Mouse (Mus musculus): ENCODE data around the gene Kcnj1. TPM values are rescaled to one million over a fixed set of nuclear protein-coding genes. Genes with fewer than 3 reads are reported as not detected.

The Kcnj1 gene
- total RNA-seq, 2 experiments from 2014 or later, result not detected

DNA sequence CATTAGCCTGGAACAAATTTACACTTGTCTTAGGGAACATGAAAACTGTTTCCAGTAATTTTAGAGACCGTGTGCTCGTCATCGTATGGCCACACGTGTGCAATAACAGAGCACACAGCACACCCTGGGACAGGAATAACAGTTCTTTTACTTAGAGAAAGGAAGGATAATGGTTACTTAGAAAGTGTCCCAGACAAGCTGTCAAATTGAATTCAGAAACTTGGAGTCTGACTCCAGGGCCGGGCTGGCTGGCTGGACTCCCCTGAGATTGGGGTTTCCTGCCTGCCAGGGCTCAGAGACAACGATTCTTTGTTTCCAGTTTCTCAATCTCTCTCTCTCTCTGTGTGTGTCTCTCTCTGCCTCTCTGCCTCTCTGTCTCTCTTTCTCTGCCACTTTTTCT, 71.5 kb downstream of the Kcnj1 start:
- ATAC-seq (replicated peaks; ENCODE audit: low FRiP score, poor library complexity, severe bottlenecking), result no peak

DNA sequence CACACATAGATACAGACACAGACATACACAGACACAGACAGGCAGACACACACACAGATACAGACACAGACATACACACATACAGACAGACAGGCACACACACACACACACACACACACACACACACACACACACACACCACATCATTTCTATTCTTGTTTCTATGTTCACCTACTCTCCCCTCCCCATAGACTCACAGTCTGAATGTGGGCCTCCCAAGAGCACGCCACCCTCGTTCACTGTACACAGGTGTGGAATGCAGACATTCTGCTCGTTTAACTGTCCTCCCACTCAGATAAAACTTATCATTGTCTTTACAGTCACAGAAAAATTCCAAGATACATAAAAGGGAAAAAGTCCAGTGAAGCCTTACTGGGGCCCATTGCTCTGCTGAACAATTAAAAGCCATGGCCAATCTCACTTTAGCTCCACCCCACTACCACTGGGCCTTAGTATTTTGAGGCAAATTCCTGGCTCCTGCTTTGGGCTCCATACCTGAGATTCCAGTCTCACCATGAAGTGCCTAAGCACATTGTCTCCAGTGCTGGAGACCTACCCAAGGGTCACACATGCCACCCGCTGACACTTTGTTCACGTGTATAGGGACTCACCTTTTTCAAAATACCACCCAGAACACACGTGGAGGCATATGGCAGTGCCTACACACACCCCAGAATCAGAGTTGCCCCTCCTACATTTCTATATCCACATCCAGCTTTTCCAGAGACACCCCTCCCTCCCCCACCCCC, 72.3 kb downstream of the Kcnj1 start:
- ATAC-seq (replicated peaks; ENCODE audit: low FRiP score, poor library complexity, severe bottlenecking), result no peak

DNA sequence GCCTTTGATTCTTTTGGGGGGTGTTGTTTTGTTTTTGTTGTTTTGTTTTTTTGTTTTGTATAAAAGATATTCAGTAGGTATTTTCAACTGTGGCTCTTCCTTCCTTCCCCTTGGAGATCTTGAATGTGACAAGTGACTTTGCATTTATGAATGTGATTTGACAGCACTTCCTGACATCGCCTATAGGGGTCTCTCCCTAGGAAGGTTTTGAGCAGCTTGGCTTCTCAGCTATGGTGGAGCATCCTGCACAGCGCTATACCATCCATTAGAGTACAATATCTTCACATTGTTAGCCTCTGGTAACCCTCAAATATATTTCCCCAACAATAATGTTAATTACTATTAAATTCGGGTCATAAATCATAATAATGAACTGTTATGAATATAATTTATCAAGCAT, 73.5 kb downstream of the Kcnj1 start:
- ATAC-seq (replicated peaks; ENCODE audit: low FRiP score, poor library complexity, severe bottlenecking), result no peak

DNA sequence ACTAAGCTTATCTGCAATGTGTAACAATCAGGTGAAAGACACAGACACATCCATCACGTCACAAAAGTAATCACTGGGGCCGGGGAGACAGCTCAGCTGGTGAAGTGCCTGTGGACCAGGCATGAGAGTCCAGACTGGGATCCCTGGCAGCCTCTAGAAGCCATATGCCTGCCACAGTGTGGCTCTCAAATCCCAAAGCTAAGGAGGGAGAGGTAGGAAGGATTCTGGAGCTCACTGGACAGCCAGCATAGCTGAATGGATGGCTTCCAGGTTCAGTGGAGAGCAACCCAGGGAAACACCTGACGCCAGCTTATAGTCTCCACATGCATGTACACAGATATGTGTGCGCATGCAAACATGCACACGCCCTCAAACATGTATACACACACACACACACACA, 76.5 kb downstream of the Kcnj1 start:
- no peak for ATAC-seq (replicated peaks; ENCODE audit: low FRiP score, poor library complexity, severe bottlenecking)

Other genes with a start within 250 kb of the Kcnj1 start
- gene Kcnj5, start 28.1 kb upstream of the Kcnj1 start, total RNA-seq (2015; ENCODE audit: low replicate concordance), result 0.36 TPM in 1 of 2 replicates, not detected in the other
- 0.39 and 1.4 TPM in 2 replicates for gene Kcnj5, start 28.1 kb upstream of the Kcnj1 start, total RNA-seq (2017; ENCODE audit: low replicate concordance)
- gene Fli1, start 170.4 kb downstream of the Kcnj1 start, total RNA-seq (2015; ENCODE audit: low replicate concordance), result 26.7 and 27.2 TPM in 2 replicates
- 13.4 and 16.0 TPM in 2 replicates for gene Fli1, start 170.4 kb downstream of the Kcnj1 start, total RNA-seq (2017; ENCODE audit: low replicate concordance)

Measured in erythroid progenitor cell, adult 5-6 weeks (primary cell).